Mouse (Mus musculus) midbrain, embryonic 15.5 days (tissue): Measurements from ENCODE around the gene Npas1. TPM values are rescaled to one million over a fixed set of nuclear protein-coding genes. Genes with fewer than 3 reads are reported as not detected.

Experiments used
- ATAC-seq: fragments of 200-750 bp; cut with Nextera tagmentation; replicated peaks from 2 replicates; pipeline ENCODE4 v1.8.0; 2017; ENCODE audit warnings: moderate TSS enrichment
- H3K27ac ChIP-seq: fragments of 300-500 bp; sonication (generic); 2 replicates; pipeline ENCODE4 v1.5.1; 2015; ENCODE audit warnings: mild to moderate bottlenecking, inconsistent platforms
- H3K27me3 ChIP-seq: fragments of 300-500 bp; sonication (generic); replicated peaks from 2 replicates; pipeline ENCODE4 v1.6.1; 2015; ENCODE audit warnings: inconsistent platforms
- H3K36me3 ChIP-seq: fragments of 300-500 bp; sonication (generic); replicated peaks from 2 replicates; pipeline ENCODE4 v1.6.1; 2015; ENCODE audit warnings: inconsistent platforms
- H3K4me1 ChIP-seq: fragments of 300-500 bp; sonication (generic); 2 replicates; pipeline ENCODE4 v1.6.1; 2015; ENCODE audit warnings: inconsistent platforms
- H3K4me2 ChIP-seq: fragments of 300-500 bp; sonication (generic); 2 replicates; pipeline ENCODE4 v1.6.1; 2015; ENCODE audit warnings: inconsistent platforms, mild to moderate bottlenecking, moderate library complexity
- H3K4me3 ChIP-seq: fragments of 300-500 bp; sonication (generic); 2 replicates; pipeline ENCODE4 v1.5.1; 2015; ENCODE audit warnings: mild to moderate bottlenecking, inconsistent platforms
- H3K9ac ChIP-seq: fragments of 300-500 bp; sonication (generic); 2 replicates; pipeline ENCODE4 v1.6.1; 2015; ENCODE audit warnings: mild to moderate bottlenecking, inconsistent platforms
- H3K9me3 ChIP-seq: fragments of 300-500 bp; sonication (generic); 2 replicates; pipeline ENCODE4 v1.6.1; 2016; ENCODE audit warnings: inconsistent platforms
- WGBS: fragments of 180-500 bp; shearing (Covaris S2); methylation state at CpG from one replicate; pipeline ENCODE4 v1.1.7; 2015; ENCODE audit warnings: mixed read lengths; 5-methylcytosine and 5-hydroxymethylcytosine counted together
- polyA plus RNA-seq: library from polyadenylated mRNA; unstranded; fragments of >200 nt; fragmentation: Nextera tagmentation; extraction: Ambion mirVana; gene quantifications from 2 replicates; pipeline ENCODE4 v1.2.1, GENCODE M21; 2015

Gene Npas1
- polyA plus RNA-seq, 1 experiment from 2014 or later, result 7.2 TPM

GRCm38 (mm10) chr7:16435088-16435487, 42.4 kb downstream of the Npas1 start:
- Histone ChIP-seq H3K4me2 (no peak overlapping the region), H3K27ac (no peak overlapping the region), H3K9me3 (no peaks in the 10 kb centered on the region), H3K4me1 (no peaks in the 10 kb centered on the region), H3K36me3 (peaks cover 56% of the 10 kb centered on the region), H3K4me3 (no peak overlapping the region), H3K9ac (no peak overlapping the region), H3K27me3 (no peaks in the 10 kb centered on the region)
- WGBS, result 88% methylated on average over 9 of the region's 9 CpGs
- ATAC-seq, result no peak

GRCm38 (mm10) chr7:16433352-16433971, 44.1 kb downstream of the Npas1 start:
- H3K4me3 ChIP-seq, result no peak overlapping the region
- no peak overlapping the region for H3K4me2 ChIP-seq
- peaks cover 69% of the 10 kb centered on the region for H3K36me3 ChIP-seq
- no peak overlapping the region for H3K27ac ChIP-seq
- no peaks in the 10 kb centered on the region for H3K27me3 ChIP-seq
- H3K9me3 ChIP-seq, result no peaks in the 10 kb centered on the region
- no peak overlapping the region for H3K9ac ChIP-seq
- WGBS, result 92% methylated on average over 3 of the region's 3 CpGs
- no peak; the same call in 1 of the 2 replicates for ATAC-seq
- H3K4me1 ChIP-seq, result no peaks in the 10 kb centered on the region

- no peaks in the 10 kb centered on the region for H3K9me3 ChIP-seq
- peaks cover 75% of the 10 kb centered on the region for H3K36me3 ChIP-seq
- no peak overlapping the region for H3K4me3 ChIP-seq
- no peak overlapping the region for H3K9ac ChIP-seq
- no peaks in the 10 kb centered on the region for H3K4me1 ChIP-seq
- 0 out of 2 replicates have a peak, but pooled peaks have one; percentile 45 for ATAC-seq
- no peak overlapping the region for H3K27ac ChIP-seq
- no peaks in the 10 kb centered on the region for H3K27me3 ChIP-seq
- H3K4me2 ChIP-seq, result no peak overlapping the region
- WGBS, result 55% methylated on average over 4 of the region's 4 CpGs
These were observed 51.3 kb downstream of the Npas1 start for GRCm38 (mm10) chr7:16426129-16426729.

- Histone ChIP-seq H3K4me1 (no peaks in the 10 kb centered on the region), H3K4me2 (no peak overlapping the region), H3K27me3 (no peaks in the 10 kb centered on the region), H3K36me3 (peaks cover 75% of the 10 kb centered on the region), H3K9me3 (no peaks in the 10 kb centered on the region), H3K9ac (no peak overlapping the region), H3K4me3 (no peak overlapping the region), H3K27ac (no peak overlapping the region)
- ATAC-seq, result 0 out of 2 replicates have a peak, but pooled peaks have one; percentile 27
- 92% methylated on average over 10 of the region's 10 CpGs for WGBS
These were observed 51.8 kb downstream of the Npas1 start for GRCm38 (mm10) chr7:16425721-16426120.

- peaks cover 67% of the 10 kb centered on the region for H3K36me3 ChIP-seq
- no peak overlapping the region for H3K9ac ChIP-seq
- no peak overlapping the region for H3K4me2 ChIP-seq
- 95% methylated on average over 9 of the region's 9 CpGs for WGBS
- H3K9me3 ChIP-seq, result no peaks in the 10 kb centered on the region
- H3K27ac ChIP-seq, result no peak overlapping the region
- H3K4me3 ChIP-seq, result no peak overlapping the region
- no peaks in the 10 kb centered on the region for H3K4me1 ChIP-seq
- no peak for ATAC-seq
- H3K27me3 ChIP-seq, result no peaks in the 10 kb centered on the region
These were observed 53.8 kb downstream of the Npas1 start for GRCm38 (mm10) chr7:16423731-16424130.

GRCm38 (mm10) chr7:16422222-16422856, 55.2 kb downstream of the Npas1 start:
- no peak overlapping the region for H3K27ac ChIP-seq
- no peak overlapping the region for H3K4me2 ChIP-seq
- no peaks in the 10 kb centered on the region for H3K9me3 ChIP-seq
- H3K4me1 ChIP-seq, result no peaks in the 10 kb centered on the region
- H3K36me3 ChIP-seq, result peaks cover 75% of the 10 kb centered on the region
- no peak for ATAC-seq
- no peak overlapping the region for H3K9ac ChIP-seq
- no peak overlapping the region for H3K4me3 ChIP-seq
- WGBS, result 90% methylated on average over 18 of the region's 18 CpGs
- H3K27me3 ChIP-seq, result no peaks in the 10 kb centered on the region

GRCm38 (mm10) chr7:16420493-16421118, 56.9 kb downstream of the Npas1 start:
- Histone ChIP-seq H3K4me3 (no peak overlapping the region), H3K27ac (no peak overlapping the region), H3K4me1 (no peaks in the 10 kb centered on the region), H3K9me3 (no peaks in the 10 kb centered on the region), H3K9ac (no peak overlapping the region), H3K27me3 (no peaks in the 10 kb centered on the region), H3K36me3 (peaks cover 69% of the 10 kb centered on the region), H3K4me2 (no peak overlapping the region)
- ATAC-seq, result no peak
- 92% methylated on average over 8 of the region's 8 CpGs for WGBS

GRCm38 (mm10) chr7:16418713-16419112, 58.8 kb downstream of the Npas1 start:
- ATAC-seq, result no peak
- H3K9me3 ChIP-seq, result no peaks in the 10 kb centered on the region
- no peaks in the 10 kb centered on the region for H3K27me3 ChIP-seq
- H3K4me3 ChIP-seq, result no peak overlapping the region
- peaks cover 50% of the 10 kb centered on the region for H3K36me3 ChIP-seq
- H3K9ac ChIP-seq, result no peak overlapping the region
- H3K4me1 ChIP-seq, result no peaks in the 10 kb centered on the region
- H3K27ac ChIP-seq, result no peak overlapping the region
- 88% methylated on average over 5 of the region's 5 CpGs for WGBS
- H3K4me2 ChIP-seq, result no peak overlapping the region

- WGBS, result 94% methylated on average over 10 of the region's 10 CpGs
- no peak for ATAC-seq
- peaks cover 44% of the 10 kb centered on the region for H3K36me3 ChIP-seq
These were observed 60.3 kb downstream of the Npas1 start for GRCm38 (mm10) chr7:16417141-16417771.

GRCm38 (mm10) chr7:16415426-16415825, 62.1 kb downstream of the Npas1 start:
- Histone ChIP-seq H3K27ac (no peak overlapping the region), H3K36me3 (peaks cover 30% of the 10 kb centered on the region)

More at GRCm38 (mm10) chr7:16417141-16417771, 60.3 kb downstream of the Npas1 start:
- H3K27me3 ChIP-seq, result no peaks in the 10 kb centered on the region
- no peak overlapping the region for H3K4me3 ChIP-seq
- peaks cover 13% of the 10 kb centered on the region for H3K4me1 ChIP-seq
- no peak overlapping the region for H3K9ac ChIP-seq
- no peaks in the 10 kb centered on the region for H3K9me3 ChIP-seq
- H3K27ac ChIP-seq, result no peak overlapping the region
- no peak overlapping the region for H3K4me2 ChIP-seq

GRCm38 (mm10) chr7:16412930-16413329, 64.6 kb downstream of the Npas1 start:
- H3K36me3 ChIP-seq, result peaks cover 14% of the 10 kb centered on the region
- no peaks in the 10 kb centered on the region for H3K27me3 ChIP-seq
- H3K4me2 ChIP-seq, result no peak overlapping the region
- no peak overlapping the region for H3K9ac ChIP-seq
- H3K9me3 ChIP-seq, result no peaks in the 10 kb centered on the region
- peaks cover 19% of the 10 kb centered on the region for H3K4me1 ChIP-seq
- WGBS, result 17% methylated on average over 2 of the region's 2 CpGs
- 0 out of 2 replicates have a peak, but pooled peaks have one; percentile 7 for ATAC-seq
- no peak overlapping the region for H3K4me3 ChIP-seq
- H3K27ac ChIP-seq, result peak overlapping the region; percentile 40

More at GRCm38 (mm10) chr7:16415426-16415825, 62.1 kb downstream of the Npas1 start:
- no peaks in the 10 kb centered on the region for H3K27me3 ChIP-seq
- no peak for ATAC-seq
- H3K4me3 ChIP-seq, result no peak overlapping the region
- no peak overlapping the region for H3K4me2 ChIP-seq
- 89% methylated on average over 3 of the region's 3 CpGs for WGBS
- no peak overlapping the region for H3K9ac ChIP-seq
- H3K9me3 ChIP-seq, result no peaks in the 10 kb centered on the region
- peaks cover 19% of the 10 kb centered on the region for H3K4me1 ChIP-seq
